Mouse (Mus musculus): ENCODE results near the gene Eif2b4.

- no peak for TF ChIP-seq CTCF (IDR thresholded peaks at IDR 0.05; ENCODE audit: borderline replicate concordance, insufficient read depth, low read depth, low read length)
- no peak for TF ChIP-seq POLR2A (IDR thresholded peaks at IDR 0.05; ENCODE audit: borderline replicate concordance, insufficient read depth, low read length)
These were observed 10.6 kb upstream of the Eif2b4 start for GRCm38 (mm10) chr5:31203866-31204265.

Measured in cerebellum, adult 2 months (tissue).